Mouse (Mus musculus) left cerebral cortex, adult 9 months (tissue): ENCODE measurements around the gene Caly.
A peak's percentile ranks its signal among the peaks of the same experiment; 100 is the strongest.

Experiments
- DNase-seq, 2 experiments: peaks; one replicate each; pipeline ENCODE4 v3.0.0; 2022; ENCODE audit warnings: low spot score in 2 of 2

Caly gene

DNA sequence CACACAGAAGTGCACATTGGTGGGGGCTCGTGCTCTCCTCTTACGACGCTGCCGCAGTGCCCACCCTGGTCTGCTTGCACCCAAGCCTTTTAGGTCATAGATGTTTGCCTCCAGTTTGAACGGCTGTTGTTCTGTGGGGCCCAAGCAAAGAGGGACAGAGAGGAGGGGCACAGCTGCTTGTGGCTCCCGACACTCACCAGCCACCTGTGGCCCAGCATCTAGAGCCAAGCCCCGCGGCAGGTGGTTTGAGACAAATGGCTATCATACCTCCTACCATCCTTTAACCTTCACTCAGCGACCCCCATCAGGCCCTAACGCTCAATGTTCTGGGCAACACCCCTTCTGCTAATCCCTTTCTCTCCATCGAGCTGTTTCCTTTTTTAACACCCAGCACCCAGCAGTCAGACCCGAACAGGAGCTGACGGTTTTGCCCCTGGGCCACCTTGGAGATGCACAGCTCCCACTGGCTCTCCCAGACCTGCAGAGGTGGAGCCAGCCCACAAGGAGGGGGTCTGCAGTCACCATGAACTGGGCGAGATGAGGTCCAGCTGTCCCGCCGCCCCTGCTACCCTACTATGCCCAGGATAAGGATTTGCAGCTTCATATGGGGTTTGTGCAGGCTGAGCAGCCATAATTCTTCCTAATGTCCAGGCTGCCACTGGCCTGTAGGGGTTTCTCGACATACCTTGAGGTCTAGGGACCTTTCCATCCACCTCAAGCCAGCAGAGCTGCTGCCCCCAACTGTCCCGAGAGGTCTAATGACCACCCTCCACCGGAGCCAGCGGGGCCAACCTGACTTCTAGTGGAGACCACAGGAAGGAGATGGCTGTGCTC is 723 bp downstream of the Caly start:
- DNase-seq, result peak in 1 of 2 experiments; percentile 51

DNA sequence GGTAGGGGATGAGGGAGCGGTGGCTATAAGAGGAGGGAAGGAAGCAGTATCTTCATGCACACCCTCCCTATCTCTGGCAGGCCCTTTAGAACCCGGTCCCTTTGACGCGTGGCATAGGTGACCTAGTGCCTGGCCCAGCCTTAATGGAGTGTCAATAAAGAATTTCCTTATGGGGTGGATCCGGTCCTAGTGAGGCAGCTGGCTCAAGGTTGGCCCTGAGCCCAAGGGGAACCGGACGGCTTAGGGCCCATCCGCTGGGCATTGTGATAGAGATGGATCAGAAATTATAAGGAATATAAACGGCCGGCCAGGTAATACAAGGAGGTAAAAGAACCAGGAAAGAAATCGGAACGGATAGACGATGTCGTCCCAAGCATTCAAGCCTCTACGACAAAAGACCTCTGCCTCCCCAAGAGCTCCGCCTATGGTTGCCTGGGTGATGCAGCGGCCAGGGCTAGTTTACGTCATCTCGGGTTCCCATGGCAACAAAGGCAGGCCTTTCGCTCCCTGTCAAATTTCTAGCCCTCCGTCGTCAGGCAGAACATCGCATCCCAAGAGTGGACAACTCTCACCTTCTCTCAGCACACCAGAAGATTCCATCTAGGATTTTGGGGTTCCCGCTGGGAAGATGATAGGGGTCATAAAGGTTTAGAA is 1.7 kb downstream of the Caly start:
- DNase-seq, result peak; percentile 83 to 94

DNA sequence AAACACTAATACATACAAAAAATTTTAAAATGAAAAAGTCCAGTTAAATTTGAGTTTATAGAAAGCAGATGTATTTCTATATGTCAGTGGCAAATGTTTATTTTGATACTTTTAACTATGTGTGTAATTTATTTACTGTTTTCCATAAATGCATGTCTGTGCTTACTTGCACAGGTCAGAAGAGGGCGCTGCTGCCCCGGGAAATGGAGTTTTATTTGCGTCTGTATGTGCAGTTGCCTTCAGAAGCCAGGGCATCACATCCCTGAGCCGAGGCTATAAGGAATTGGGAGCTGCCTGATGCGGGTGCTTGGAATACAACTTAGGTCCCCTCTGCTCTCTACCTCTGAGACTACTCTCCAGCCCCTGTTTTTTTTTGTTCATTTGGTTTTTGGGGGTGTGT is 3.6 kb downstream of the Caly start:
- DNase-seq, result peak in 1 of 2 experiments; percentile 76

DNA sequence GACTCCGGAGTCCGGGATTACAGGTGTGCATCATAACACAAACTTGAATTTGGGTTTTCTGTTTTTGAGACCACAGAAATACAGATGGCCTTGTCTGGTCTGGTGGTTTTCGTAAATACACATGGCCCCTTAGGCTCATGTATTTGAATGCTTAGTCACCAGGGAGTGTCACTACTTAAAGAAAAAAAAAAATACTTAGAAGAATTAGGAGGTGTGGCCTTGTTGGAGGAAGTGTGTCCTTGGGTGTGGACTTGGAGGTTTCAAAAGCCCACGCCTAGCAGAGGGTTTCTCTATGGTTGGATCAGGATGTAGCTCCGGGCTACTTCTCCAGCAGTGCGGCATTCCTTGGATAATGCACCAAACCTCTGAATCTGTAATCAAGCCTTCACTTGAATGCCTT is 4.7 kb downstream of the Caly start:
- no peak for DNase-seq

- DNase-seq, result no peak
These were observed 12.2 kb downstream of the Caly start for GRCm38 (mm10) chr7:140070042-140070711.

- no peak for DNase-seq
These were observed 15.0 kb downstream of the Caly start for GRCm38 (mm10) chr7:140067397-140067796.

DNA sequence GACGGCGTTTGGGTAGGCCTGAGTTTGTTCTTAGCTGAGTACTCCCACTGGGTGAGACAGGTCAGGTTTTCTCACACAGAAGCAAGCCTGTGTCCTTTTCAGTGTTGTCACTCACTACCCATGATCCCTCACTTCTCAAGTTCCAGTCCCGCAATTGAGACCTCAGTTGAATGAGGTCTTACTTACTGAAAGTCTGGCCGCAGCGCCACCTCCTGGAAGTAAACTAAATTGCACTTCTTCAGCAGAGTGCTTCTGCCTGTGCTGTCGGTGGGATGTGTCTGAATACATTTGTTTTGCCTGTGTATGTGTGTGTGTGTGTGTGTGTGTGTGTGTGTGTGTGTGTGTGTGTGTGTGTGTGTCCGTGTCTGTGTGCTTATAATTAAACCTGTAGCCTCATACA is 19.3 kb downstream of the Caly start:
- peak in 1 of 2 experiments; percentile 82 for DNase-seq

DNA sequence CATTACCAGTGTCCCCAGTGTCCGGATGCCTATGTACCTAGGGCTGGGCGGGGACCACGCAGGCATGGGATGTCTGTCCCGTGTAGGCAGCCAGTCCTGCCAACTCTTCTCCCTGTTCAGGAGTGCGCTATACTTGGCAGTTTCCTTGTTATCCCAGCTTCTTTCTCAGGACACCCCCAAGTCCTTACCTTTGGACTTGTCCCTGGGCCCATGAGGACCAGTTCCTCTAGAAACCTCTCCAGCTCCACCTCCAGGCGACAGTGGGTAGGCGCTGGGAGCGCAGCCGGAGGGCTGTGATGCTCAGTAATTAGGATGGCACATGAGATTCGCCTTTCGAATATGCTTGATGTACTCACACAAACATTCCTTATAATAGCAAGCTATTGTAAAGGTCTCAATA is 20.0 kb downstream of the Caly start:
- no peak for DNase-seq

DNA sequence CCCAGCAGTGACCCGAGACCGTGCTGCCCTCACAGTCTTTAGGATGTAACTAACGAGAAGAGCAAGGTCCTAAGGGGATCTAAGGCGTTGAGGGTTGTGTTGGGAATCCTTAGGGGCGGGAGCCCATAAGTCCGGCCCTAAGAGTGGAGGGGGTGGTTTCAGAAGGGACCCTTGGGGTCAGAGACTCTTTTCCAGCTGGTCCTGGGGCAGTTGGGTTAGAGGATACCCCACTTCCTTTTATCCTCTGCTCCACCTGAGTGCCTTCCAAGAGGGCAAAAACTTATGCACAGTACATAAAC is 20.6 kb downstream of the Caly start:
- no peak for DNase-seq

DNA sequence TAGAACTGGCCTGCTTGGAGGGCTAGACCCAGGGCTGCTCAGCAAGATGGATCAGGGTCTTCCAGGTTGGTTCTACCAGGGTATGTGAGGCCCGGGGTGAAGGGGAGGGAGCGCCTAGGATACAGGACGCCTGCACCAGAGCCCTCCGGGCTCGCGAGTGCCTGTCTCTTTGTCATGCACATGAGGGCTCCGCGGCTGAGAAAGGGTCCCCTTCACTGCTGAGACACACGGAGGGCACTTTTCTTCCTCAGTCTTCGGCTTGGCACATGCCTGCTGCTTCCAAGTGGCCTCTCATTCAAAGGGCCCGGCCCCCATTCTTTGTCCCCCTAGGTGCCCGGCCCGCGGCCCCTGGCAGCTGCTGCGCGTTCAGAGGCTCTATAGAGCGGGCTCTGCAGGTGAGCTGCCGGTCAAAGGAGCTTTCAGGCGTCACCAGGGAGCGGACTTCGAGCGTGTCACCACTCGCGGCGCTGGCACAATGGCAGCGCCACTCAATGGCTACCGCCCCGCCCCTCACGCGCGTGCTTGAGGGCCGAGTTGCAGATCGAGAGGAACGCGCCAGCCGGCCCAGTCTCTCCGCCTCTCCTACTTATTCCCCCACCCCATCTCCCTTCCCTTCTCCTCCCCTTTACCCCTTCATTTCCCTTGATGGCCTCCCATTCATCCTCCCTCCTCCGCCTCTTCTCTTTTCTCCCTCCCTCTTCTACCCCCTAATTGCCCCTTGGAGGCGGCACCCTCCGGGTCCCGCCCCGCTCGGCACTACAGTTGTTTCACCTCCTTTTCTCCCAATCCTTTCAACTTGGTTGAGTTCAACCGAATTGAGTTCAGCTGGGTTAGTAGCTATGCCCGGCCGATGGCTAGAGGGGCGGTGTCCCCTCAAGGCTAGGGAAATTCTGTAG is 21.2 kb downstream of the Caly start:
- no peak for DNase-seq

DNA sequence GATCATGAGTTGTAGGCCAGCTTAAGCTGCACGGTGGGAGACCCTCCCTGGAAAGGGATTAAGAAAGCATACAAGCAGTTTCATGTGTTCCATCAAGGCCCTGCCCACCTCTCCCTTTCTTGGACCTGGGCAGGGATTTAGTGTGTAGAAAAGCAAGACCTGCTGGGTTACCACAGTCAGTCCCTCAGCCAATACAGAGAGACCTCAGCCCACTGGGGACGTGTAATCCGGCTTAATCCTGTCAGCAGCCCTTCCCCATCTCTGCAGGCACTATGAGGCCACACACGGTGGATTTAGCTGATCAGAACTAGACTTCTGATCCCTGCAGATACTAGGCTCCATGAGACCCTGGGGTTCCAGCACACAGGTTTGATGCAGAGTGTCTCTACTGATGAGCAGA is 22.7 kb downstream of the Caly start:
- DNase-seq, result no peak

DNA sequence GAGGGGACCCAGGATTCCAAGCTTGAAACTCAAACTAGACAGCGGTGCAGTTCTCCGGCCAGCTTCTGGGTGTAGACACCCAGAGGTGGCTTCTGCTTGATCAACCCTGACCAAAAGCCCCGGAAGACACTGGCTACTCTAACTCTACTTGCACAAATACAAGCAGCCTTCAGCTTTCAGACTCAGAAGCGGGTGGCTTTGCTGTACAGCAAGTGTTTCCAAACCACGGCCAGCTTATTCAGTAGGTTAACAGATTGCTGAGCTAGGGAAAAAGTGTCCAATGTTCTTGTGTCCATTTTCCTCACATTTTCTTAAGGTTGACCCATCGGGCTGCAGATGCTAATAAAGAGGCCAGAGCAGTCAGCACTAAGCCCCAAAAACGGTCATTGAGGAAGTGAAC is 23.8 kb downstream of the Caly start:
- DNase-seq, result no peak

DNA sequence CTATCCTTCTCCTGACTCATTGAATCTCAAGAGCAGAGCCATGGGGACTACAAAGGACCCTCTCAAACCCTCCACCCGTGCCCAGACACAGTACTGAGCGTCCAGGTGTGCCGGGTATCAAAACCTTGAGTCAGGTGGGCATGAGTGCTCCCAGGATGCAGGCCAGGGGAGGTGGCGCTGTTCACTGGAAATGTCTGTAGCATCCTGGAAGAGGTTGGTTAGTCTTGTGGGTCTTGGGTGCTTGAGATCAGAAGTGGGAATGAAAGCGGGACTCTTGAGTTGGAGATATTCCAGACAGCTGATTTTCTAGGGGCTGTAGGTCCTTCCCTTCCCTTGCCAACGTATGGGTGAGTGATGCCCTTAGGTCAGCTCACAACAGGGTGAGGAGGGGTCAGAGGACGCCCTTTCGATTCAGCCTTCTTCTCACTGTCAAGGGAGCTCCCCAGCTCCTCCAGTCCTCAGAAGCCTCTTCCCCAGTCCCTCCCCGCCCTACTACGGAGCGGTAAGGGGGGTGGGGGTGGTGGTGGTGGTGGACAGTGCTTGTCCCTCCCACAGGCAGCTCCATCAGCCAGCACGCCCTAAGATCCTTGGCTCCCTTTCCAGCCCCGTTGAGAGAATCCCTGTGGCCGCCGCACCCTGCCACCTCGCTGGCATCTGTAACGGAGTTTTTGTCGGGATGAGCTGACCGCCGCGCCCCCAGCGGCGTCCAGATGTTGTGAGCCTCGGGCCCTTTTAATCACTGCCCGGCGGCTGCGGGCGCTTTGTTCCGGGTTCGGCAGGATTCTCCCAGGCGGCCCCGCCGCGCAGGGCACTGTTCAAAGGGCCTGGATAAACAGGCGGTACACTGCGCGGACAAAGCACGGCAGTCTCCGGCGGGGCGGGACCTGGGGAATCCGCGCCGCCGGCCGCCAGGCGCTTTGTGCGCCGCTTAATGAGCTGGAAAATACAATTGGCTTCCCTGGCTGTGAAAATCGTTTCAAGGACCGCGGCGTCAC is 24.6 kb downstream of the Caly start:
- no peak for DNase-seq

DNA sequence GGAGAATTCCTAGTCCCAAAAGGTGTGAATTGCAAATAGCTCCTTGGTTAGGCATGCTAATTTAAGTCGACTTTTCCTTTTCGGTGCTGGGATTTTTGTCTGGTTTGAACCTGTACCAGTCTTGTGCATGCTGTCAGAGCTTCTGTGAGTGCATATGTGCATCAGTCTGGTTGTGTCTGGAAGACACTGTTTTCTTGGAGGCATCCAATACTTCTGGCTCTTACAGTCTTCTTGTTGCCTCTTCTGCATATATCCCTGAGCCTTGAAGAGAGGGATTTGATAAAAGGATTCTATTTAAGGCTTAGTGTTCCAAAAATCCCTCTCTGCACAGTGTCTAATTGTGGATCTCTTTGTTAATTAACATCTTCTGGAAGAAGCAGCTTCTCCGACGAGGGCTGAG is 28.2 kb downstream of the Caly start:
- DNase-seq, result no peak

DNA sequence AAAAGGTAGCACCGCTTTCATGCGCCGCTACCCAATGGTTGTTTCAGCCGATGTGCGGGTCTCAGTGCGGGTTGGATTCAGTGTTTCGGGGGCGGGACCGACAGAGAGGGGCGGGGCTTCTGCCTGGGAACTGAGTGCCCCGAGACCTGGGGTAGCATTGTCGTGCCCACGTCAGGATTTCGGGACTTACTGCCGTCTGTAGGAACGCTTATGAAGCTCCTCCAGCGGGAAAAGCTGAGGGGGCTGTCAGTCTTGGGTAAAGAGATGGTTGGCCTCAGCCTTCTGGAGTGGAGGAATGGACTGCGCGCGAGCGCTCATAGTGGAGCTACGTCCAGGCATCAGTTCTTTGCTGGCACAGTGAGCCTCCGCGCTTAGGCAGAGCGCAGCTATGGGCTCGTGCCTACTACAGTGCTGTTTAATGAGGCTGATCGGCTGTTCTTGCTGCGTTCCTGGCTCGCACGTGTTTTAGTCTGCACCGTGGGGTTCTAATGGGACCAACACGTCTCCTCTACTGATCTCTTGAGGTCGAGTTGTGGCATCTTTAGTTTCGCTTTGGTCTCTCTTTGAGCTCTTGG is 33.1 kb downstream of the Caly start:
- DNase-seq, result no peak

- DNase-seq, result no peak
These were observed 33.8 kb downstream of the Caly start, which contains the start of gene Msx3 for GRCm38 (mm10) chr7:140048361-140049114. TSS of gene Msx3 (minus strand) at chr7:140049089.

DNA sequence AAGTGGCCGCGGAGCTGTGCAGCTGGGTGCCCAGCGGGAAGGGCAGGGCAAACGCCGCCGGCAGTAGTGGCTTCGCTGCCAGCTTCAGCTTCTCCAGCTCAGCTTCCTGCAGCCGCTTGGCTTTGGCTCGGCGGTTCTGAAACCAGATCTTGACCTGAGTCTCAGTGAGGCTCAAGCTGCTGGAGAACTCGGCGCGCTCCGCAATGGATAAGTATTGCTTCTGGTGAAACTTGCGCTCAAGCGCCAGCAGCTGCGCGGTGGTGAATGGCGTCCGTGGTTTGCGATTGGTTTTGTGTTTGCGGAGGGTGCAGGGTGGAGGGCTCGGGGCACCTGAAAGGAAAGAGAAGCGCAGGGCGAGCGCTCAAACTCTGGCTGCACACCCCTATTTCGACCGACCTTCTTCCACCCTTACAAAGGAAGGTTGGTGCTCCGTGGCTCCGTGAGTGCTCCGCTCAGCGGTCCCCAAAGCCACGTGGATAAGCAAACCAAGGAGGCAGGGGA is 34.5 kb downstream of the Caly start:
- no peak for DNase-seq

DNA sequence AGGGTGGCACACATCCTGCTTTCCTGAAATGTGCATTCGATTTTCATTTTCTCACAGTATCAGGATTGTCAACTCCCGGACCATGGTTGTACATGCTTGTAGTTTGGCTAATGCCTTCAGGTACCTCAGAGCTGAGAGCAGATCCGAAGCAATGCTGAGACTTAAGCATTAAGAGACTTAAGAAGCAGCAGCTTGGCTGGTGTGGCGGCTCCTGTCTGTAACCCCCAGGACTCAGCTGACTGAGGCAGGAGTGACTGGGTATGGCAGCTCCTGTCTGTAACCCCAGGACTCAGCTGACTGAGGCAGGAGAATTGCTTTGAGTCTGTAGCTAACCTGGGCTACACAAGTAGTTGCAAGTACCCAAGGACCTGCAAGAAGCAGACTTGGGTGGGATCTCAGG is 36.8 kb downstream of the Caly start:
- no peak for DNase-seq

GRCm38 (mm10) chr7:140042728-140043127 is 39.6 kb downstream of the Caly start:
- no peak for DNase-seq
